Mouse (Mus musculus) neural tube, embryonic 15.5 days (tissue): Measurements from ENCODE around the gene Dus2. TPM values are rescaled to one million over a fixed set of nuclear protein-coding genes. Genes with fewer than 3 reads are reported as not detected.
"Not testable (repeated sequence)": the region's sequence is repeated elsewhere in the genome, so short reads cannot be mapped to it uniquely, and the experiment has no call there.

ENCODE experiments used
- ATAC-seq: fragments of 200-750 bp; cut with Nextera tagmentation; 2 replicates; pipeline ENCODE4 v1.8.0; 2017; ENCODE audit warnings: mild to moderate bottlenecking, moderate TSS enrichment, moderate library complexity; ENCODE audit not compliant: low FRiP score
- H3K27ac ChIP-seq: fragments of 300-500 bp; sonication (generic); replicated peaks from 2 replicates; pipeline ENCODE4 v1.5.1; 2015; ENCODE audit warnings: mild to moderate bottlenecking, inconsistent platforms
- H3K27me3 ChIP-seq: fragments of 300-500 bp; sonication (generic); replicated peaks from 2 replicates; pipeline ENCODE4 v1.6.1; 2015; ENCODE audit warnings: inconsistent platforms
- H3K36me3 ChIP-seq: fragments of 300-500 bp; sonication (generic); 2 replicates; pipeline ENCODE4 v1.6.1; 2015; ENCODE audit warnings: inconsistent platforms
- H3K4me1 ChIP-seq: fragments of 300-500 bp; sonication (generic); 2 replicates; pipeline ENCODE4 v1.6.1; 2015; ENCODE audit warnings: inconsistent platforms
- H3K4me2 ChIP-seq: fragments of 300-500 bp; sonication (generic); 2 replicates; pipeline ENCODE4 v1.6.1; 2015; ENCODE audit warnings: inconsistent platforms, mild to moderate bottlenecking, moderate library complexity
- H3K4me3 ChIP-seq: fragments of 300-500 bp; sonication (generic); replicated peaks from 2 replicates; pipeline ENCODE4 v1.5.1; 2015; ENCODE audit warnings: mild to moderate bottlenecking, inconsistent platforms
- H3K9ac ChIP-seq: fragments of 300-500 bp; sonication (generic); replicated peaks from 2 replicates; pipeline ENCODE4 v1.6.1; 2015; ENCODE audit warnings: mild to moderate bottlenecking, inconsistent platforms
- H3K9me3 ChIP-seq: fragments of 300-500 bp; sonication (generic); replicated peaks from 2 replicates; pipeline ENCODE4 v1.6.1; 2016; ENCODE audit warnings: inconsistent platforms
- WGBS: fragments of 180-500 bp; shearing (Covaris S2); methylation state at CpG from one replicate; pipeline ENCODE4 v1.1.7; 2015; ENCODE audit warnings: mixed read lengths; 5-methylcytosine and 5-hydroxymethylcytosine counted together
- polyA plus RNA-seq: library from polyadenylated mRNA; unstranded; fragments of >200 nt; fragmentation: Nextera tagmentation; extraction: Ambion mirVana; gene quantifications from 2 replicates; pipeline ENCODE4 v1.2.1, GENCODE M21; 2015

The Dus2 gene
- polyA plus RNA-seq, 1 experiment from 2014 or later, result 30.6 TPM

GRCm38 (mm10) chr8:105991546-105991945 is 409 bp downstream of the Dus2 start:
- peaks cover 8% of the 10 kb centered on the region; the same call in 1 of the 2 replicates for H3K4me1 ChIP-seq
- H3K27me3 ChIP-seq, result no peaks in the 10 kb centered on the region
- no peak overlapping the region for H3K9ac ChIP-seq
- H3K9me3 ChIP-seq, result no peaks in the 10 kb centered on the region
- ATAC-seq, result no peak
- H3K36me3 ChIP-seq, result no peaks in the 10 kb centered on the region
- H3K4me2 ChIP-seq, result no peak overlapping the region
- no peak overlapping the region for H3K4me3 ChIP-seq
- WGBS, result 83% methylated on average over 2 of the region's 2 CpGs
- no peak overlapping the region for H3K27ac ChIP-seq

- Histone ChIP-seq H3K36me3 (no peaks in the 10 kb centered on the region), H3K4me1 (peaks cover 8% of the 10 kb centered on the region; the same call in 1 of the 2 replicates), H3K4me2 (no peak overlapping the region), H3K9me3 (no peaks in the 10 kb centered on the region), H3K27me3 (no peaks in the 10 kb centered on the region), H3K4me3 (no peak overlapping the region), H3K27ac (no peak overlapping the region), H3K9ac (no peak overlapping the region)
- 70% methylated on average over 5 of the region's 5 CpGs for WGBS
- no peak for ATAC-seq
Observed at GRCm38 (mm10) chr8:105992499-105992898, 1.4 kb downstream of the Dus2 start.

- WGBS, result 70% methylated on average over 4 of the region's 4 CpGs
- Histone ChIP-seq H3K36me3 (no peaks in the 10 kb centered on the region), H3K9me3 (no peaks in the 10 kb centered on the region), H3K9ac (no peak overlapping the region), H3K27ac (no peak overlapping the region), H3K4me3 (no peak overlapping the region), H3K27me3 (no peaks in the 10 kb centered on the region), H3K4me2 (no peak overlapping the region), H3K4me1 (peaks cover 8% of the 10 kb centered on the region; the same call in 1 of the 2 replicates)
- no peak for ATAC-seq
Observed at GRCm38 (mm10) chr8:105993226-105993625, 2.1 kb downstream of the Dus2 start.

- ATAC-seq, result no peak
- H3K4me3 ChIP-seq, result no peak overlapping the region
- H3K27me3 ChIP-seq, result no peaks in the 10 kb centered on the region
- H3K4me2 ChIP-seq, result no peak overlapping the region
- 78% methylated on average over 7 of the region's 7 CpGs for whole genome bisulfite sequencing
- H3K27ac ChIP-seq, result no peak overlapping the region
- H3K4me1 ChIP-seq, result 0 out of 2 replicates have a peak, but pooled peaks cover under 1% of the 10 kb centered on the region
- H3K9ac ChIP-seq, result no peak overlapping the region
- H3K9me3 ChIP-seq, result no peaks in the 10 kb centered on the region
- no peaks in the 10 kb centered on the region for H3K36me3 ChIP-seq
Observed at GRCm38 (mm10) chr8:105996359-105996758, 5.2 kb downstream of the Dus2 start.

- H3K27ac ChIP-seq, result no peak overlapping the region
- H3K36me3 ChIP-seq, result no peaks in the 10 kb centered on the region
- no peaks in the 10 kb centered on the region for H3K4me1 ChIP-seq
- ATAC-seq, result no peak
- H3K9ac ChIP-seq, result no peak overlapping the region
- no peak overlapping the region for H3K4me3 ChIP-seq
- H3K9me3 ChIP-seq, result no peaks in the 10 kb centered on the region
- no peaks in the 10 kb centered on the region for H3K27me3 ChIP-seq
- H3K4me2 ChIP-seq, result no peak overlapping the region
- WGBS, result 86% methylated on average over 2 of the region's 2 CpGs
Observed at GRCm38 (mm10) chr8:105998971-105999370, 7.8 kb downstream of the Dus2 start.

GRCm38 (mm10) chr8:106001908-106002307 is 10.8 kb downstream of the Dus2 start:
- Histone ChIP-seq H3K4me3 (no peak overlapping the region), H3K9ac (no peak overlapping the region), H3K4me1 (no peaks in the 10 kb centered on the region), H3K36me3 (no peaks in the 10 kb centered on the region), H3K27ac (no peak overlapping the region), H3K4me2 (no peak overlapping the region), H3K27me3 (no peaks in the 10 kb centered on the region), H3K9me3 (no peaks in the 10 kb centered on the region)
- 88% methylated on average over 4 of the region's 4 CpGs for WGBS
- ATAC-seq, result no peak

GRCm38 (mm10) chr8:106004538-106005207 is 13.5 kb downstream of the Dus2 start:
- 81% methylated on average over 8 of the region's 8 CpGs for WGBS

GRCm38 (mm10) chr8:106005875-106006274 is 14.7 kb downstream of the Dus2 start, which contains the start of gene Dpep2nb:
Gene Dpep2nb (minus strand): TSS chr8:106005975.
- WGBS, result 81% methylated on average over 4 of the region's 4 CpGs
- H3K4me1 ChIP-seq, result peaks cover 17% of the 10 kb centered on the region

More at GRCm38 (mm10) chr8:106004538-106005207, 13.5 kb downstream of the Dus2 start:
- H3K27me3 ChIP-seq, result no peaks in the 10 kb centered on the region
- peaks cover 6% of the 10 kb centered on the region for H3K4me1 ChIP-seq
- no peaks in the 10 kb centered on the region for H3K36me3 ChIP-seq
- no peak overlapping the region for H3K4me3 ChIP-seq
- no peak overlapping the region for H3K9ac ChIP-seq
- H3K27ac ChIP-seq, result no peak overlapping the region
- H3K9me3 ChIP-seq, result no peaks in the 10 kb centered on the region
- no peak for ATAC-seq
- no peak overlapping the region for H3K4me2 ChIP-seq

GRCm38 (mm10) chr8:106006413-106006812 is 15.3 kb downstream of the Dus2 start:
- Histone ChIP-seq H3K9me3 (no peaks in the 10 kb centered on the region), H3K4me2 (no peak overlapping the region), H3K27ac (no peak overlapping the region), H3K4me3 (no peak overlapping the region), H3K27me3 (no peaks in the 10 kb centered on the region), H3K36me3 (no peaks in the 10 kb centered on the region), H3K4me1 (peaks cover 17% of the 10 kb centered on the region), H3K9ac (no peak overlapping the region)
- WGBS, result 89% methylated on average over 4 of the region's 4 CpGs
- ATAC-seq, result no peak

More at GRCm38 (mm10) chr8:106005875-106006274, 14.7 kb downstream of the Dus2 start, which contains the start of gene Dpep2nb:
- Histone ChIP-seq H3K36me3 (no peaks in the 10 kb centered on the region), H3K27me3 (no peaks in the 10 kb centered on the region), H3K9me3 (no peaks in the 10 kb centered on the region), H3K4me3 (no peak within 1 kb of the TSS), H3K9ac (no peak within 1 kb of the TSS), H3K4me2 (no peak within 1 kb of the TSS), H3K27ac (no peak within 1 kb of the TSS)
- ATAC-seq, result no peak

GRCm38 (mm10) chr8:106007135-106007534 is 16.0 kb downstream of the Dus2 start:
- WGBS, result 86% methylated on average over 3 of the region's 3 CpGs
- no peaks in the 10 kb centered on the region for H3K9me3 ChIP-seq
- H3K4me3 ChIP-seq, result no peak overlapping the region
- H3K27ac ChIP-seq, result no peak overlapping the region
- H3K9ac ChIP-seq, result no peak overlapping the region
- H3K4me1 ChIP-seq, result peaks cover 23% of the 10 kb centered on the region
- H3K27me3 ChIP-seq, result no peaks in the 10 kb centered on the region
- no peak overlapping the region for H3K4me2 ChIP-seq
- no peaks in the 10 kb centered on the region for H3K36me3 ChIP-seq
- no peak for ATAC-seq

GRCm38 (mm10) chr8:106007891-106008290 is 16.8 kb downstream of the Dus2 start:
- ATAC-seq, H3K36me3 ChIP-seq, H3K27ac ChIP-seq, H3K4me3 ChIP-seq, H3K27me3 ChIP-seq, H3K9ac ChIP-seq, H3K9me3 ChIP-seq, H3K4me2 ChIP-seq: not testable (repeated sequence)
- H3K4me1 ChIP-seq, result peaks cover 24% of the 10 kb centered on the region
- 67% methylated on average over 3 of the region's 3 CpGs for WGBS
